Mouse (Mus musculus) bone marrow macrophage, adult 2 months (primary cell): ENCODE data around the gene Tor2a. TPM values are rescaled to one million over a fixed set of nuclear protein-coding genes. Genes with fewer than 3 reads are reported as not detected.
A peak's percentile ranks its signal among the peaks of the same experiment; 100 is the strongest.

ENCODE experiments used
- H3K27ac ChIP-seq: 2 replicates; pipeline ENCODE4 v1.5.1; 2012; ENCODE audit warnings: low read depth, low read length; ENCODE audit not compliant: insufficient read depth
- H3K4me1 ChIP-seq: 2 replicates; pipeline ENCODE4 v1.6.1; 2012; ENCODE audit warnings: low read length; ENCODE audit not compliant: control insufficient read depth, insufficient read depth
- H3K4me3 ChIP-seq: 2 replicates; pipeline ENCODE4 v1.5.1; 2012; ENCODE audit warnings: mild to moderate bottlenecking, low read length, moderate library complexity; ENCODE audit not compliant: insufficient read depth
- CTCF ChIP-seq: IDR thresholded peaks from 2 replicates; pipeline ENCODE4 v1.5.1; 2012; ENCODE audit warnings: low read depth, mild to moderate bottlenecking, low read length, moderate library complexity
- POLR2A ChIP-seq: IDR thresholded peaks from 2 replicates; pipeline ENCODE4 v1.6.1; 2012; ENCODE audit warnings: mild to moderate bottlenecking, low read depth, low read length, borderline replicate concordance
- polyA plus RNA-seq: library from polyadenylated mRNA; stranded (reverse); fragments of >200 nt; gene quantifications from 2 replicates; pipeline ENCODE4 v1.2.4, GENCODE M21; 2012; ENCODE audit not compliant: missing spikeins, insufficient read depth, insufficient read length

Tor2a gene
- polyA plus RNA-seq, 1 experiment = 32.1 TPM

- H3K27ac ChIP-seq = no peak overlapping the region
- peaks cover 30% of the 10 kb centered on the region for H3K4me1 ChIP-seq
- H3K4me3 ChIP-seq = no peak overlapping the region
- TF ChIP-seq CTCF = no peak
- no peak for TF ChIP-seq POLR2A
Observed at GRCm38 (mm10) chr2:32728463-32728862, 28.6 kb upstream of the Tor2a start.

GRCm38 (mm10) chr2:32729547-32729946, 27.5 kb upstream of the Tor2a start:
- Histone ChIP-seq H3K4me1 (peaks cover 32% of the 10 kb centered on the region), H3K4me3 (no peak overlapping the region), H3K27ac (no peak overlapping the region)
- no peak for TF ChIP-seq POLR2A
- no peak for TF ChIP-seq CTCF

GRCm38 (mm10) chr2:32730854-32731253, 26.2 kb upstream of the Tor2a start:
- Histone ChIP-seq H3K4me1 (peaks cover 46% of the 10 kb centered on the region), H3K4me3 (no peak overlapping the region), H3K27ac (no peak overlapping the region)
- no peak for TF ChIP-seq POLR2A
- TF ChIP-seq CTCF = no peak

GRCm38 (mm10) chr2:32731911-32732310, 25.1 kb upstream of the Tor2a start:
- Histone ChIP-seq H3K4me1 (peaks cover 55% of the 10 kb centered on the region), H3K27ac (no peak overlapping the region), H3K4me3 (no peak overlapping the region)
- no peak for TF ChIP-seq POLR2A
- TF ChIP-seq CTCF = no peak

- TF ChIP-seq CTCF (no peak), POLR2A (no peak)
- Histone ChIP-seq H3K27ac (no peak overlapping the region), H3K4me1 (peaks cover 57% of the 10 kb centered on the region), H3K4me3 (no peak overlapping the region)
Observed at GRCm38 (mm10) chr2:32732695-32733094, 24.3 kb upstream of the Tor2a start.

GRCm38 (mm10) chr2:32734480-32734879, 22.6 kb upstream of the Tor2a start:
- H3K4me1 ChIP-seq = peaks cover 60% of the 10 kb centered on the region
- TF ChIP-seq POLR2A = no peak
- TF ChIP-seq CTCF = no peak
- H3K27ac ChIP-seq = no peak overlapping the region
- H3K4me3 ChIP-seq = no peak overlapping the region

- no peak overlapping the region for H3K27ac ChIP-seq
- no peak for TF ChIP-seq CTCF
- TF ChIP-seq POLR2A = no peak
- H3K4me3 ChIP-seq = no peak overlapping the region
- peaks cover 57% of the 10 kb centered on the region for H3K4me1 ChIP-seq
Observed at GRCm38 (mm10) chr2:32734933-32735332, 22.1 kb upstream of the Tor2a start.

- H3K4me3 ChIP-seq = no peak overlapping the region
- H3K4me1 ChIP-seq = peaks cover 48% of the 10 kb centered on the region
- peak overlapping the region; percentile 65 for H3K27ac ChIP-seq
- TF ChIP-seq POLR2A = no peak
- no peak for TF ChIP-seq CTCF
Observed at GRCm38 (mm10) chr2:32736306-32736829, 20.7 kb upstream of the Tor2a start.

GRCm38 (mm10) chr2:32737008-32737407, 20.0 kb upstream of the Tor2a start:
- peaks cover 44% of the 10 kb centered on the region for H3K4me1 ChIP-seq
- TF ChIP-seq POLR2A = no peak
- no peak for TF ChIP-seq CTCF
- no peak overlapping the region for H3K4me3 ChIP-seq
- H3K27ac ChIP-seq = peak overlapping the region; percentile 65

GRCm38 (mm10) chr2:32739311-32739710, 17.7 kb upstream of the Tor2a start:
- TF ChIP-seq CTCF (no peak), POLR2A (no peak)
- H3K27ac ChIP-seq = no peak overlapping the region
- H3K4me3 ChIP-seq = no peak overlapping the region
- peaks cover 47% of the 10 kb centered on the region for H3K4me1 ChIP-seq

- Histone ChIP-seq H3K4me3 (no peak within 1 kb of the TSS), H3K4me1 (peaks cover 41% of the 10 kb centered on the region), H3K27ac (no peak within 1 kb of the TSS)
- TF ChIP-seq POLR2A (no peak), CTCF (no peak)
Observed at GRCm38 (mm10) chr2:32740916-32741272, 16.1 kb upstream of the Tor2a start, which contains the start of gene 6330409D20Rik. 6330409D20Rik (minus strand) TSS chr2:32741016.
